Mouse (Mus musculus): ENCODE measurements at regions not wholly inside any gene's neighbourhood (a gene's known extent, or its start where the extent isn't known, plus 50 kb on each side); places are given as distances from the start of the nearest gene placed in this dataset.
A peak's percentile ranks its signal among the peaks of the same experiment; 100 is the strongest.

GRCm38 (mm10) chr19:44626261-44626660 is 63.6 kb downstream of the Hif1an start:
- DNase-seq: no peak

GRCm38 (mm10) chr19:44629705-44630104 is 67.1 kb downstream of the Hif1an start:
- DNase-seq: no peak

GRCm38 (mm10) chr19:44631356-44632007 is 68.8 kb downstream of the Hif1an start:
- no peak for DNase-seq

- DNase-seq: no peak
Observed at GRCm38 (mm10) chr19:44637145-44637719, 74.6 kb downstream of the Hif1an start.

- DNase-seq: no peak
Observed at GRCm38 (mm10) chr19:44640021-44640420, 77.4 kb downstream of the Hif1an start.

- no peak for DNase-seq
Observed at GRCm38 (mm10) chr19:44640551-44640950, 77.9 kb downstream of the Hif1an start.

GRCm38 (mm10) chr19:44642294-44642693 is 79.6 kb downstream of the Hif1an start:
- no peak for DNase-seq

GRCm38 (mm10) chr19:44644376-44644775 is 81.7 kb downstream of the Hif1an start:
- DNase-seq: no peak

GRCm38 (mm10) chr19:44644929-44645328 is 82.3 kb downstream of the Hif1an start:
- DNase-seq: no peak

GRCm38 (mm10) chr19:44646548-44646947 is 83.9 kb downstream of the Hif1an start:
- no peak for DNase-seq

- no peak for DNase-seq
Observed at GRCm38 (mm10) chr19:44649206-44649605, 86.6 kb downstream of the Hif1an start.

- no peak for DNase-seq
Observed at GRCm38 (mm10) chr19:44650841-44651240, 88.2 kb downstream of the Hif1an start.

- DNase-seq: no peak
Observed at GRCm38 (mm10) chr19:44651605-44652004, 89.0 kb downstream of the Hif1an start.

GRCm38 (mm10) chr19:44655719-44656118 is 93.1 kb downstream of the Hif1an start:
- peak; percentile 72 for DNase-seq

- DNase-seq: no peak
Observed at GRCm38 (mm10) chr19:44659316-44659715, 96.5 kb upstream of the Pax2 start.

- DNase-seq: no peak
Observed at GRCm38 (mm10) chr19:44669535-44669958, 86.3 kb upstream of the Pax2 start.

GRCm38 (mm10) chr19:44674621-44675245 is 81.1 kb upstream of the Pax2 start:
- DNase-seq: no peak

GRCm38 (mm10) chr19:44676555-44677120 is 79.2 kb upstream of the Pax2 start:
- DNase-seq: no peak

GRCm38 (mm10) chr19:44677295-44677694 is 78.5 kb upstream of the Pax2 start:
- no peak for DNase-seq

GRCm38 (mm10) chr19:44678686-44679085 is 77.2 kb upstream of the Pax2 start:
- DNase-seq: no peak

- no peak for DNase-seq
Observed at GRCm38 (mm10) chr19:44681675-44682074, 74.2 kb upstream of the Pax2 start.

- no peak for DNase-seq
Observed at GRCm38 (mm10) chr19:44683191-44683590, 72.7 kb upstream of the Pax2 start.

GRCm38 (mm10) chr19:44684061-44684514 is 71.8 kb upstream of the Pax2 start:
- DNase-seq: peak; percentile 50
